Mouse (Mus musculus) brain, adult 2 months (tissue): ENCODE results near the gene Gm43517.

Experiments used
- DNase-seq: peaks from one replicate; pipeline ENCODE4 v3.0.0; 2011; ENCODE audit warnings: low read depth, low spot score

Gene Gm43517

DNA sequence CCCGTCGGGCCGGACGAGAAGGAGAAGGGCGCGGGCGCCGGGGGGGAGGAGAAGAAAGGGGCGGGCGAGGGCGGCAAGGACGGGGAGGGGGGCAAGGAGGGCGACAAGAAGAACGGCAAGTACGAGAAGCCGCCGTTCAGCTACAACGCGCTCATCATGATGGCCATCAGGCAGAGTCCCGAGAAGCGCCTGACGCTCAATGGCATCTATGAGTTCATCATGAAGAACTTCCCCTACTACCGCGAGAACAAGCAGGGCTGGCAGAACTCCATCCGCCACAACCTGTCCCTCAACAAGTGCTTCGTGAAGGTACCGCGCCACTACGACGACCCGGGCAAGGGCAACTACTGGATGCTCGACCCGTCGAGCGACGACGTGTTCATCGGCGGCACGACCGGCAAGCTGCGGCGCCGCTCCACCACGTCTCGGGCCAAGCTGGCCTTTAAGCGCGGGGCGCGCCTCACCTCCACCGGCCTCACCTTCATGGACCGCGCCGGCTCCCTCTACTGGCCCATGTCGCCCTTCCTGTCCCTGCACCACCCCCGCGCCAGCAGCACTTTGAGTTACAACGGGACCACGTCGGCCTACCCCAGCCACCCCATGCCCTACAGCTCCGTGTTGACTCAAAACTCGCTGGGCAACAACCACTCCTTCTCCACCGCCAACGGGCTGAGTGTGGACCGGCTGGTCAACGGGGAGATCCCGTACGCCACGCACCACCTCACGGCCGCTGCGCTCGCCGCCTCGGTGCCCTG lies at the start of gene Gm43517:
Gene Gm43517, plus strand, starts transcription at position 299 of the 755 bp plus-strand sequence.
- no peak for DNase-seq

- no peak for DNase-seq
Measured at GRCm38 (mm10) chr12:49349697-49350096, 35.3 kb upstream of the Gm43517 start.

DNA sequence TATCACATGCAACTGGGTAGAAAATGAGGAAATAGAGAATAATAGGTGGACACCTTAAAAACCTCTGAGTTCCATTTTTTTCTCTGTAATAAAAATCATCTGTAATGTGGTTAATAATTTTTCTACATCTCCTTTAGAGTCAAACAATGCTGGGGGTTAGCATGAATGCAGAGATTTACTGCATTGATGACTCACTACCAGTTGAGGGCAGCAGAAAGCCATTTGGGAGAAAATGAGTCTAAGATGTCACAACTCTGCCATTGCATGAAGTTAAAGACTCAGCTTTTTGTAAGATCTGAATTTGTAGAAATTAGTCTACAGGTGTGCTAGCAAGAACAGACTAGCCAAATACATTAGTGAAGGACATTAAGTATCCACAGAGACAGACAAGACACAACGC lies 16.0 kb upstream of the Gm43517 start:
- DNase-seq = peak; percentile 58

DNA sequence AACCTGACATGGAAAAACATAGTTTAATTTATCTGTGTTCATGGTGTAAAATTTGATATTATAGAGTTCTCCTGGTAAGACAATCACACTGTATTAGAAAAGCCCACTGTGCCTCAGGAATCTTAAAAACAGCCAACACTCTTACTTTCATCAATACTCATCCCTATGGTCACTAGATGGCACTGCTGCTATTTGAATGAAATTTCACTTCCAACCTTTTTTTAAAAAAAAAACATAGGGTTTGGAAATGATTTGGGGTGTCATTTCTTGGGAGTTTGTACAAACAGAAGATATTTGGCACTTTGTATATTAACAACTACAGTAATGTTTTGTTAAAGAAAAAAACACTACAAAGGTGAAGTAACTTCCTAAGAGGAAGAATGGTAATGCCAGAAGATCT lies 12.8 kb upstream of the Gm43517 start:
- DNase-seq = peak; percentile 71

GRCm38 (mm10) chr12:49373176-49373575 lies 11.8 kb upstream of the Gm43517 start:
- DNase-seq = no peak

GRCm38 (mm10) chr12:49373821-49374605 lies 11.0 kb upstream of the Gm43517 start:
- peak; percentile 50 for DNase-seq

GRCm38 (mm10) chr12:49374606-49374995 lies 10.4 kb upstream of the Gm43517 start:
- DNase-seq = peak; percentile 63

DNA sequence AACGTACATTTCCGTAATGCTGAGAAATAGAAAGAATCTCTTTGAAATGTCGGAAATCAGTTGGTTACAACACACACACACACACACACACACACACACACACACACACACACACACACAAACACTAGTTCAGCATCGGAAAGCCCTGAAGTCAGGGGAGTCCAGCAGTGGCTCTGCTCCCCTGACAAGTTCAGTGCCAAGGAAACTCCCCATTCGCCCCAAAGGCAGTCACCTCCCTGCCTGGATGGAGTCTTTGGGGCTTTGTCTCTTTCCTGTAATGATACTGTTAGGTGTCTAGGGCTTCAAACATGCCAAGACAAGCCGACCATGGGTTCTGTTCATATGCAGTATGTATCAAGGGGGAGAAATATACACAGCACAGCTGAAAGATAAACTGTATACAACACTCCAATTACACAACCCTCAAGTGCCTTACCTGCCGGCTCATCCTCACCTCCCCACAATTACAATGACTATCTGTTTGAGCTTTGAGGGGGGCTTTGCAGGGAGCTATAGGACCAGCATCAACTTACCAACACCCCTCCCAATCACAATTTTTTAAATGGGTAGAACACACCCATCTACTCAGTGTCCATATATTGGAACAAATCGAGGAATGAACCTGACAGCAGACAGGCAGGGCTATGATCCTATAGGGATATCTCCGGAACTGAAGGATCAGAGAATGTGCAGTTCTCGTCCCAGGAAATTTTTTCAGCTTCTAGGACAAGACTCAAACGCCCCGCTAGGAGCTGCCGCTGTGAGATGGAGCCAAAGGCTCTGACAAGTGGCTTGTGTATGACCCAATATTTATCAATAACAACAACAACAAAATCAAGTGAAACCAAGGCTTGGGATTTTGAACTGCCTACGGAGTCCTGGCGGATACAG lies 9.3 kb upstream of the Gm43517 start:
- DNase-seq = peak; percentile 33

GRCm38 (mm10) chr12:49376318-49376992 lies 8.5 kb upstream of the Gm43517 start:
- peak; percentile 55 for DNase-seq

DNA sequence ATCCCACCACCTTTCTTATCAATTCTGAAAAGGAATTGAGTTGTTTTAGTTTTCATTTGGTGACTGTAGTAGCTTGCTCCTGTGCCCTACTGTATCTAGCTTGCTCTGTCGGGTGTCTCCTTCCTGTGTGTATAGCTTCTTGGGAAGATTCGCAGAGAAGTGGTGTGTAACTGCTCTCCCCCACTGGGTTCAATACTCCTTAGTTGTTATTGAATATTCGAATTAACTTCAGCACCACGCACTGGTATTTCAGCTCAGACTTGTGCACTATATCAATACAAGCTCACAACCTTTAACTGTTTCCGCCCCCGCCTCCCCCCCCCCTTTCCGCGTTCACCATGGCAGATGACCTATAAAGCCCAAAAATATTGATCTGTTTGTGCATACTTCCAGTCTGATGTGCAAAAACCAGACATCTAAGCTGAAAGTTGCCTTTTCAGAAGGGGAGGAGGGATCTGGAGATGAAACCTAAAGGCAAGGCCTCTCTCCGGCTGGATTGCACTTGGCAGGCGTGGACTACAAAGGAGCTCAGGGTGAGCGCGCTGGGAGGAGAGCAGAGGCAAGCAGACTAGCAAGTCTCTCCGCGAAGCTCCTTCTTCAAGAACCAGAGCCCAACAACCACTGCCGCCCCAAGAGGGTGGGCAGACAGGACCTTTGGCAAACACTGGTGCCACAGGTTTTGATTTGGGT lies 7.5 kb upstream of the Gm43517 start:
- peak; percentile 76 for DNase-seq

DNA sequence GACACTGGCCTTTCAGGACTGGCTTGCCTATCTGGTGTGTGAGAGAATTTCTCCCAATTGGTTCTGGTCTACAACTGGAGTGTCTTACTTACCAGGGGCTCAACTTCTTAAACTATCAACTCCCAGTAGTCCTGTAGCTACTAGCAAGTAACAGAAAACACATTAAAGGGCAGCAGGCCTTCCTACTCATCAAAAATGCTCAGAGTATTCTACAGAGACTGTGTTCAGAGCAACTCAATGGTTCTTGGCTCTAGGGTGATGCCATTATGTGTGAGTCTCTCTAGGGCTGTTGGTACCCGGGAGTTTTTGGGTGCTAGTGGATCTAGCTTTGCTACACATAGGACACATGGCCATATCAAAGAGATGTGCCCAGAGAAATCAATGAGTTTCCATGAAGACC lies 6.1 kb upstream of the Gm43517 start:
- no peak for DNase-seq

DNA sequence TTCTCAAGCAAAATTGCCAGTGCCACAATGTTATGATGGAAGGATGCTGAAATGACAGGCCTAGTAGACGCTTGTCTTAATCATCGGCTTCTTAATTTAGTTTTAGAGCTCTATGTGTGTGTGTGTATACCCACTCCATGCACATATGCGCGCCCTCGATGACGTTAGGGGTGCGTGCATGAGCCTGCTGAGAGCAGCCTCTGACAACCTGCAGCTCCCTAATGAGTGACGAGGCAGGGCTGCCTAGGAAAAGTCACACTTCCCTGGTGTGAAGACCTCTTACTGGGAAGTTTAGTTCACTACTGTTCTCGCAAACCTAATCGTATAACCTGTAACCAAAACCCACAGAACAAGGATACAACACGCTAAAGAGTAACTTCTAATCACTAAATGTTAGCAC lies 5.5 kb upstream of the Gm43517 start:
- DNase-seq = peak; percentile 67

DNA sequence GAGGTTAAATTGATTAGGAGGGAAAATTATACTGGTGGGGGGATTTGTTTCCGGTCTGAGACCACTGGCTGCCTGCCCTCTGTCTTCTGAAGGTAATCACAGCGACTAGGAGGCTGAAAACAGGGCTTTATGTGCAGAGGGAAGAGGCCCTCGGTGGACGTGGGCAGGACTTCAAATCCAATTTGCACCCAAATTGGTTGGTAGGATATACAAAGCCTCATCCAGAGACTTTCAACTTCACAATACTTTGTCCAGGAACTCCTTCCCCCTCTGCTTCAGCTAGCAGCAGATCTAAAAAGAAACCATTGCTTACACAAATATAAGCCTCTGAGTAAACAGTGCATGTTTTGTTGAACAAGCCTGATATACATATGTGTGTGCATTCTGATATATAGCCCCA lies 4.5 kb upstream of the Gm43517 start:
- DNase-seq = no peak

DNA sequence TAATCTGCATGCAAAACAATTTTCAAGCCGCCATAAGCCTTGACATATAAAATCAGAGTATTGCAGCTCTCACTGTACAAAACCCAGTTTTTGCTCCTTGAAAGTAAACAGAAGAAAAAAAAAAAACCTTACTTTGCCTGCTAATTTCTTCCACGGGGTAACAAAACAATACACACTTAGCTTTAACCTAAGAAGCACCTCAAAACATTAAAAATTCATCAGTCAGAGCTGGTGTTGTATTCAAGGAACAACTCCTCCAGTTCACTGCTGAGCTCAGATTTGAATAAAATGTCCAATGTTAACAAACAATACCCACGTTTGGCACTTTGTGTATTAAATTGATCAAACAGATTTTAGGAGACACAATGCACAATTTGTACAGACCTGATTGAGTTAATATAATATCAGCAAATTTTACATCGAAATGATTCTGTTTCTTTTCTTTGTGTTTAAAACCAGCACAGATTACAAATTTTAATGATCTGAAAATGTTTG lies 3.9 kb upstream of the Gm43517 start:
- no peak for DNase-seq

GRCm38 (mm10) chr12:49381721-49382365 lies 3.1 kb upstream of the Gm43517 start:
- peak; percentile 74 for DNase-seq

DNA sequence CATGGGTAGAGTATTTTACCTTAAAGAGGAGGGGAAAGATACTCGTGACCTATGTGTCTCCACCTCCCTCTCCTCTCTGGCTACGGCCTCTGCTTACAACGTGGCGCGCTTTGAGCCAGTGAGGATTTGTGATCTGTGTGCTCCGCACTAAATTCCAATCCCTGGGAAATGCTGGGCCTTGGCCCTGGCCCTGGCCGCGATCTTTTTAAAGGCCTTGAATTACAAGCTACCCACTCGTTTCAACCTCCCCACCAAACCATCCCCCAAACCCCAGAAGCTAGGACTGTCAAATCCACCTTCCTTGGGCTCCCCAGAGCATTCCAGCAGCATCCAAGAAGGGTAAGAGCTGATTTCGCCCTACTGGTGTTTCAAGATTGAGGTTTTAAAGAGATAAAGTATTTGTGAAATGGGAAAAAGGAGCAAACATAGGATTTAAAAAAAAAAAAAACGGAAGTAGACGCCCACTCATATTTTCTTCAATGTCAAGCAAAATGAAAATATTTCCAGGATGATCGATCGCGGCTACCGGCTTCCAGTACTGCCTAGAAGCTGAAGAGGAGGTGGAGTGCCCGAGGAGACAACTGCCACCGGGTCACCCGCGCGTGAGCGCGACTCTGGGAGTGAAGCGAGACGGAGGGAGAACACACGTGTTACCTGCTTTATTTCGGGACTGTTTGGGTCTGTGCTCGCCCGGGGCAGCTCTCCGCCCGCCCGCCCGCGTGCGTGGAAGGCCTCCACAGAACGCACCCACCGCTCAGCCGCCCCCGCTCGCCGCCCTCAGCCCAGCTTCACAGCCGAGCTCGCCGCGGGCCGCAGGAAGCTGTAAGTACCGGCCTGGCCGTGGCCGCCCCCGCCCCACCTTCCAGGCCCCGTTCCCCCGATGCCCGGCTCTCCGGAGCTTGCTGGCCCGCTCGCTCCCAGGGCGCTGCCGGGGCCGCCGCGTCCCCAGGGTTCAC lies 2.1 kb upstream of the Gm43517 start, which contains the start of gene Foxg1:
Gene Foxg1, plus strand, starts transcription at position 96 of the 956 bp plus-strand sequence.
- peak; percentile 76 for DNase-seq

GRCm38 (mm10) chr12:49383521-49384133 lies 1.3 kb upstream of the Gm43517 start:
- peak; percentile 93 for DNase-seq

GRCm38 (mm10) chr12:49384295-49384875 lies 589 bp upstream of the Gm43517 start:
- DNase-seq = no peak
